ENCODE assay signal across 8 mouse cellular contexts in the genomic region with DNA sequence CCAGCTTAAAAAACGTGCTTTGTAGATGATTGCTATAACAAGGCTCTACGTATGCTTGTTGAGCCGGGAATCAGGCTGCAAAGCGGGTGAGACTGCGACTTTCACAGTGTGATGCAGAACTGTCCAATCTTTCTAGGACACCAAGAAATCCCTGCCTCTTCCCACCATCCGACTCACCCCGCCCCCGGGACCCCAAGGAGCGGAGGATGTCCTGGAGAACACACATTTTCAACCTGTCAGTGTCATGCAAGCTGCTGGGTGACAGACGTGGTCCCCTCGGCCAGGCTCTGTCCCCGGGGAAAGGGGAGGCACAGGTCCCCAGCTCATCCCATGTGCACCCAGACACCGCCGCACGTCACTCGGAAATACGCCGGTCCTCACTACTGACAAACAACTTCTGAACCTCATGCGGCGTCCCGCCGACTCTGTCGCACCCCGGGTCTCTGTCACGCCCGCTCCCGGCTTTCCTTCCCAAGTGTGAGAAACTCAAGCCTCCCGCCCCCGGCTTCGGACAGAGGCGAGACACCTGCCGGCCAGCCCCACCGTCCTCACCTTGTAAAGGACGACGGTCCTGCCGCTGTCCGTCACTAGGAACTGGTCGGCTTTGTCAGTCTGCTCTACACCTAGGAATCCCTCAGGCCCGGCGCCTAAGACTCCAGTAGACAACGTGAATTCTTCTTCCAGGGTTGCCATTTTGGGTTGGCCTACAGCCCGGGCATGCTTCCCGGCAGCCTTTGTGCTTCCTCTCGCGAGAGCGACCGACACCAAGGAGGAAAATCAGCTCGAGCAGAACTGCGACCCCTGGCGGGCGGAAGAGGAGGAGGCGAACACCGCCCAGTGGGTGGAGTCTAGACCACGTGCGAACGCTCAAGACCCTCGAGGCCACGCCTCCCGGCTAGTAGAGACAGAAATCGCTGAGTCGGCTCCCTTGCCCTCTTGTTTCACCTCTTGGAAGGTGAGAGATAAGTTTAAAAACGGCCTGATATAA. TPM values are rescaled to one million over a fixed set of nuclear protein-coding genes. Genes with fewer than 3 reads are reported as not detected.
DNase-seq lines count a peak whose midpoint lies in the region; ATAC-seq and TF ChIP-seq lines count a peak whose summit lies in the region.

A gene (minus strand): TSS at position 817 of the 988 bp plus-strand sequence.

- TF ChIP-seq CTCF in heart, adult 2 months (IDR thresholded peaks at IDR 0.05), result peak; percentile 98; the same call in 1 of the 2 replicates

- H3K36me3 ChIP-seq in embryonic facial prominence, embryonic 14.5 days (ENCODE audit: control insufficient read depth, insufficient read depth, low read length), result peaks cover 24% of the 10 kb centered on the region
- peaks cover 2% of the 10 kb centered on the region; the same call in 1 of the 2 replicates for H3K36me3 ChIP-seq in heart, adult 2 months (ENCODE audit: control insufficient read depth, insufficient read depth, low read length)
- H3K36me3 ChIP-seq in limb, embryonic 13.5 days, result peaks cover 24% of the 10 kb centered on the region
- peaks cover 3% of the 10 kb centered on the region; the same call in 1 of the 2 replicates for H3K36me3 ChIP-seq in midbrain, embryonic 16.5 days (ENCODE audit: control insufficient read depth, insufficient read depth, low read length)

- intact Hi-C loops in heart, adult 2 months (cut with DNase I), result no loop called here

- no peaks in the 10 kb centered on the region for H3K9me3 ChIP-seq in embryonic facial prominence, embryonic 14.5 days (ENCODE audit: control insufficient read depth, low read length)
- no peaks in the 10 kb centered on the region for H3K9me3 ChIP-seq in limb, embryonic 13.5 days
- H3K9me3 ChIP-seq in midbrain, embryonic 16.5 days (replicated peaks; ENCODE audit: control insufficient read depth, low read length, poor library complexity, severe bottlenecking), result no peaks in the 10 kb centered on the region

- H3K4me2 ChIP-seq in embryonic facial prominence, embryonic 14.5 days (ENCODE audit: low read depth, low read length), result peak within 1 kb of the TSS; percentile 80
- peak within 1 kb of the TSS; percentile 89 for H3K4me2 ChIP-seq in limb, embryonic 13.5 days (replicated peaks)
- peak within 1 kb of the TSS; percentile 85 for H3K4me2 ChIP-seq in midbrain, embryonic 16.5 days (ENCODE audit: low read length)

- H3K4me3 ChIP-seq in embryonic facial prominence, embryonic 14.5 days (ENCODE audit: low read depth, low read length), result peak within 1 kb of the TSS; percentile 89
- peak within 1 kb of the TSS; percentile 77 for H3K4me3 ChIP-seq in heart, adult 2 months
- H3K4me3 ChIP-seq in limb, embryonic 13.5 days, result peak within 1 kb of the TSS; percentile 96
- H3K4me3 ChIP-seq in midbrain, embryonic 16.5 days (ENCODE audit: low read depth, low read length), result peak within 1 kb of the TSS; percentile 90

- under 1% methylated on average over 54 of the region's 62 CpGs for WGBS in embryonic facial prominence, embryonic 14.5 days
- WGBS in heart, adult 2 months, result under 1% methylated on average over 62 of the region's 62 CpGs
- WGBS in limb, embryonic 13.5 days, result under 1% methylated on average over 62 of the region's 62 CpGs
- WGBS in midbrain, embryonic 16.5 days, result under 1% methylated on average over 62 of the region's 62 CpGs

- peaks cover 5% of the 10 kb centered on the region for H3K4me1 ChIP-seq in embryonic facial prominence, embryonic 14.5 days (ENCODE audit: control insufficient read depth, insufficient read depth, low read length)
- H3K4me1 ChIP-seq in heart, adult 2 months (ENCODE audit: control insufficient read depth, insufficient read depth, low read length), result peaks cover 2% of the 10 kb centered on the region
- peaks cover 6% of the 10 kb centered on the region for H3K4me1 ChIP-seq in limb, embryonic 13.5 days
- H3K4me1 ChIP-seq in midbrain, embryonic 16.5 days (ENCODE audit: control insufficient read depth, insufficient read depth, low read length), result peaks cover 9% of the 10 kb centered on the region

- peak; percentile 80 for TF ChIP-seq POLR2A in heart, adult 2 months (IDR thresholded peaks at IDR 0.05; ENCODE audit: insufficient read depth, low read depth, low read length)

- no peaks in the 10 kb centered on the region; the same call in none of the 2 replicates for H3K79me2 ChIP-seq in heart, adult 2 months (replicated peaks; ENCODE audit: control insufficient read depth, insufficient read depth, low read length)

- H3K9ac ChIP-seq in embryonic facial prominence, embryonic 14.5 days (ENCODE audit: low read depth, low read length), result peak within 1 kb of the TSS; percentile 93
- peak within 1 kb of the TSS; percentile 66 for H3K9ac ChIP-seq in heart, adult 2 months (ENCODE audit: low read depth, low read length)
- H3K9ac ChIP-seq in limb, embryonic 13.5 days, result peak within 1 kb of the TSS; percentile 93
- peak within 1 kb of the TSS; percentile 93 for H3K9ac ChIP-seq in midbrain, embryonic 16.5 days (ENCODE audit: low read depth, low read length)

- no peaks in the 10 kb centered on the region for H3K27me3 ChIP-seq in embryonic facial prominence, embryonic 14.5 days (replicated peaks; ENCODE audit: control insufficient read depth, insufficient read depth, low read length)
- no peaks in the 10 kb centered on the region for H3K27me3 ChIP-seq in heart, adult 2 months (ENCODE audit: control insufficient read depth, insufficient read depth, low read length)
- H3K27me3 ChIP-seq in limb, embryonic 13.5 days, result no peaks in the 10 kb centered on the region
- H3K27me3 ChIP-seq in midbrain, embryonic 16.5 days (ENCODE audit: control insufficient read depth, insufficient read depth, low read depth, low read length), result no peaks in the 10 kb centered on the region

- H3K27ac ChIP-seq in embryonic facial prominence, embryonic 14.5 days (replicated peaks; ENCODE audit: low read depth, low read length), result peak within 1 kb of the TSS; percentile 63; the same call in 1 of the 2 replicates
- H3K27ac ChIP-seq in heart, adult 2 months, result peak within 1 kb of the TSS; percentile 86
- peak within 1 kb of the TSS; percentile 52; the same call in 1 of the 2 replicates for H3K27ac ChIP-seq in limb, embryonic 13.5 days
- peak within 1 kb of the TSS; percentile 79 for H3K27ac ChIP-seq in midbrain, embryonic 16.5 days (ENCODE audit: low read length)

- peak; percentile 97 for ATAC-seq in embryonic facial prominence, embryonic 14.5 days (ENCODE audit: low read depth)
- ATAC-seq in limb, embryonic 13.5 days (ENCODE audit: low FRiP score, low read depth), result peak; percentile 96
- ATAC-seq in midbrain, embryonic 16.5 days, result peak; percentile 95

- TF ChIP-seq EP300 in heart, adult 2 months (IDR thresholded peaks at IDR 0.05; ENCODE audit: insufficient read depth, low read depth, low read length), result peak; percentile 84

- peak; percentile 99 for DNase-seq in 3T3-L1 (ENCODE audit: low read depth, low spot score)
- peak; percentile 94 to 98 for DNase-seq in adrenal gland, postnatal 4 days (ENCODE audit: low spot score in 2 of 2)
- peak; percentile 98 for DNase-seq in embryonic facial prominence, embryonic 14.5 days (ENCODE audit: low spot score)
- peak; percentile 98 for DNase-seq in heart, adult 2 months
- DNase-seq in kidney, adult 8-10 months, result peak; percentile 98 to 100
- peak; percentile 98 to 99 for DNase-seq in spleen, postnatal 10 days (ENCODE audit: low spot score in 2 of 2)

RNA-seq across cellular contexts. Expression of the gene that starts here (rescaled TPM):
- 10 to 100 TPM; 27.0 to 27.3 TPM for total RNA-seq in adrenal gland, postnatal 4 days (2021)
- polyA plus RNA-seq in embryonic facial prominence, embryonic 14.5 days (2014; fragmentation: Nextera tagmentation; extraction: Ambion mirVana), result 37.4 and 44.0 TPM in 2 replicates
- total RNA-seq in heart, adult 2 months (2021), result 10 to 100 TPM; 18.3 to 18.6 TPM
- polyA plus RNA-seq in heart, adult 2 months (2012; rRNA removed), result 8.2 and 13.9 TPM in 2 replicates
- 64.1 and 65.9 TPM in 2 replicates for polyA plus RNA-seq in limb, embryonic 13.5 days (2015; fragmentation: Nextera tagmentation; extraction: Ambion mirVana)
- polyA plus RNA-seq in midbrain, embryonic 16.5 days (2015; fragmentation: Nextera tagmentation; extraction: Ambion mirVana), result 50.8 and 52.1 TPM in 2 replicates

Comparison
In these comparisons a context has a peak if more than half of its experiments do, and no peak if none do; other contexts are left out.
1. Peak in every context shown above with its lines: DNase-seq, ATAC-seq, H3K4me3 ChIP-seq and H3K27ac ChIP-seq.